Mouse (Mus musculus) lung, adult 2 months (tissue): Measurements from ENCODE around the gene B4galt5. TPM values are rescaled to one million over a fixed set of nuclear protein-coding genes. Genes with fewer than 3 reads are reported as not detected.

ENCODE experiments used
- DNase-seq: peaks from one replicate; pipeline ENCODE4 v3.0.0; 2022
- H3K4me1 ChIP-seq: fragments of 200-500 bp; 2 replicates; pipeline ENCODE4 v1.6.1; 2011; ENCODE audit warnings: low read length; ENCODE audit not compliant: control insufficient read depth, insufficient read depth
- H3K4me3 ChIP-seq: fragments of 200-500 bp; replicated peaks from 2 replicates; pipeline ENCODE3; 2011; ENCODE audit warnings: low read depth, mild to moderate bottlenecking, control low read depth, low read length; ENCODE audit errors: extremely low read depth
- CTCF ChIP-seq: fragments of 200-500 bp; IDR thresholded peaks from 2 replicates; pipeline ENCODE4 v1.5.1; 2011; ENCODE audit warnings: mild to moderate bottlenecking, low read length, control low read depth; ENCODE audit not compliant: insufficient read depth
- POLR2A ChIP-seq: fragments of 200-500 bp; IDR thresholded peaks from 2 replicates; pipeline ENCODE4 v1.6.1; 2011; ENCODE audit warnings: low read depth, mild to moderate bottlenecking, control low read depth, low read length, borderline replicate concordance; ENCODE audit errors: extremely low read depth
- WGBS: fragments of 180-500 bp; shearing (Covaris S2); methylation state at CpG from one replicate; pipeline ENCODE4 v1.1.7; 2018; 5-methylcytosine and 5-hydroxymethylcytosine counted together
- polyA plus RNA-seq: library from polyadenylated mRNA; depleted of rRNA; stranded (reverse); fragments of >200 nt; gene quantifications from 2 replicates; pipeline ENCODE4 v1.2.3, GENCODE M21; 2012

The B4galt5 gene
- polyA plus RNA-seq, 1 experiment: 20.5 TPM

DNA sequence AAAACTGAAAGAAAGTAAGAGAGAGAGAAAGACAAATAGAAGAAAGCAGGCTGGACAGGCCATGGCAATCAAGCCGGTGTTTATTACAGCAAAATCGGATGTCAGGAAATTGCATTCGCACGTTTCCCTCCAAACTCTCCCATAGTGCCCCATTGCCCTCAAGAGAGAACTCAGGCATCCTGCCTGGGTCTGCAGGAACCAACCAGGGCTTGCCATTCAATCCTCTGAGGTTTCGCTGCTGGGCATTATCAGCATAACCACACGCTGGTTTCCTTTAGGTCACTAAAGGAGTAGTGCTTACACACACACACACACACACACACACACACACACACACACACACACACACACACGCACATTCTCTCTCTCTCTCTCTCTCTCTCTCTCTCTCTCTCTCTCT is 18.3 kb upstream of the B4galt5 start:
- no peak overlapping the region for H3K4me3 ChIP-seq
- 22% methylated on average over 7 of the region's 7 CpGs for WGBS
- DNase-seq: no peak
- no peaks in the 10 kb centered on the region for H3K4me1 ChIP-seq
- TF ChIP-seq POLR2A (no peak), CTCF (no peak)

DNA sequence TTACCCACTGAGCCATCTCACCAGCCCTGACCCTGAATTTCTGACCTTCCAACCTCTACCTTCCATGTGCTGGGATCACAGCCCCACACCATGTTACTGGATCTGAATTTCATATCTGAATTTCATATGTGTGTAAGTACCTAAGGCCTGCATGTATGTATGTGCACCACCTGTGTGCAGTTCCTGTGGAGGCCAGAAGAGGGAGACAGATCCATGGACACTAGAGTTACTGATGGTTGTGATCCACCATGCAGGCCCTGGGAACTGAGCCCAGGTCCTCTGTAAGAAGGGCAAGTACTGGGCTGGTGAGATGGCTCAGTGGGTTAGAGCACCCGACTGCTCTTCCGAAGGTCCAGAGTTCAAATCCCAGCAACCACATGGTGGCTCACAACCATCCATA is 16.1 kb upstream of the B4galt5 start:
- no peak for DNase-seq
- 100% methylated on average over 2 of the region's 2 CpGs for WGBS
- Histone ChIP-seq H3K4me3 (no peak overlapping the region), H3K4me1 (no peaks in the 10 kb centered on the region)
- TF ChIP-seq CTCF: no peak
- TF ChIP-seq POLR2A: no peak

DNA sequence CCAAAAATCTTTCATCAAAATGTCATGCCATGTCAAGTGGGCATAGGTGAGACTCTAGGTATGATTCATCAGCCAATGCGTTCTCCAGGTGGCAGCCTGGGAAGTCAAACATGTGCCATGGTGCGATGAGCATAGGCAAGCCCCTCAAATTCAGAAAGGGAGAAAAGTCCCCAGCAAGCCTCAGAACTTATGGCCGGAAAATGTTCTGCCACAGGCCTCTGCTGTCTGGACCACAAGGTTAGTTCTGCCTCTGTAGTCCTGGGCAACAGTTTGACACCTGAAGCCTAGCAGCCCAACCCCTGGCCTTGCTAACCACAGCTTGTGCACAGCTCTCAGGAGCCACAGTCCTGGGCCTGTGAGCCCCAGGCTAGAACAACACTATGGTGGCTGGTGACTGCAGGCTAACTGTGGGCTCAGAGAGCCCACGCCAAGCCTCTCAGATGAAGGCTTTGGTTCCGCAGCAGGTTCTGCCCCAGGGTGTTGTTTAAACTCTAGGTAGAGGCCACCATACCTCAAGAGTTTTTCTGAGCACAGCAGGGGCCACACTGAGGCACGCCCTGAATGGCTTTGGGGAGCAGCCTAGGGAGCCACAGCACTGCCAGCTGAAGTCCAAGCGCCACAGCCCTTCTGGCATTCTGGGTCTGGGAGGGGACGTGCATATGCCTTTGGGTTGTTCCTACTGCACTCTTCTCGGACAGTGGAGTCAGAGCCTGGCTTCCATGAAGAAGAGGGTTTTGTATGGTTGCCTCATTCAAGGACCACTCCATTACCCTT is 14.5 kb upstream of the B4galt5 start:
- Histone ChIP-seq H3K4me1 (no peaks in the 10 kb centered on the region), H3K4me3 (no peak overlapping the region)
- no peak for DNase-seq
- WGBS: 81% methylated on average over 9 of the region's 9 CpGs
- TF ChIP-seq POLR2A: no peak
- no peak for TF ChIP-seq CTCF

DNA sequence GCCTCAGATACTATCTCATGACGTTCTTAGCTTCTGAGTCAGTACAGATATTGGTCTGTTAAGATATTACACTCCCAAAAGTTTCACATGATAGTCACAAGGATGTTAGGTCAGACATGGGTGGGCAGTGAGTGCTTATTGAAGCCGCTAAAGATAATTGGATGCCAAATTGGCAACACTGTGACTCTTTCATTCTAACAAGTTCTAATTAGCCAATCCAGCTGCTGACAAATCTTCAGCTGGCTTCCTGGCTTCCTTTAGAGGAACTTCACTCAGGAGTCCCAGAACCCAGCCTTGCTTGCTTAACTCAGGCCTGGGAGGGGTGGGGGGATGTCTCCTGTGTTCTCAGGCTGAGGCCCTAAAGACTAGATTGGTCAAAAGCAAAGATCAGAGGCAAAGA is 9.5 kb upstream of the B4galt5 start:
- no peaks in the 10 kb centered on the region for H3K4me1 ChIP-seq
- WGBS: 54% methylated on average over 2 of the region's 2 CpGs
- no peak for DNase-seq
- TF ChIP-seq CTCF: no peak
- no peak for TF ChIP-seq POLR2A
- H3K4me3 ChIP-seq: no peak overlapping the region

GRCm38 (mm10) chr2:167356885-167357284 is 7.9 kb upstream of the B4galt5 start:
- no peak overlapping the region for H3K4me3 ChIP-seq
- no peak for TF ChIP-seq POLR2A
- TF ChIP-seq CTCF: no peak
- no peak for DNase-seq

DNA sequence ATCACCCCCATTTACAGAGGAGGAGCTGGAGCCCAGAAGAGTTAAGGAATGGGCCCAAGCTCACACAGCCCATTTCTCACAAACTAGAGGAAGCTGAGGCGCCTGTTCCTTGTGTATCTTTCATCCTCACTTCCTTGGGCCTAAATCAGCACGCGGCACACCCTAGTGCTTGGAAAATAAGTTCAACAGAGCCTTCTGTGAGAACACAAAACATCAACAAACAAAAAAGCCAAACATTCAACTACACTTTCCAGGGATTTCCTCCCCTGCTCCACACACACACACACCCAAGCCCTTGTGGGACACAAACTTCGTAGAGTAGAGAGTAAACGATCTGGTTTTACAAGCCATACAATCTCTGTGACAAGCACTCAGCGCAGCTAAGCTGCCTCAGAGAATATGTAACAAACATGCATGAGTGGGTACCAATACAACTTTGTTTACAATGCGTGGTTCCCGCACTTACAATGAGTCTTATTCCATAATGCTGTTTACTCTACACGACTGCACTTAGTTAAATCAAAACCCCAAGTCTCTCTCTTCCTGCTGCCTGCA is 5.7 kb upstream of the B4galt5 start:
- TF ChIP-seq POLR2A: no peak
- no peak for TF ChIP-seq CTCF
- WGBS: 47% methylated on average over 9 of the region's 9 CpGs
- H3K4me1 ChIP-seq: peaks cover 15% of the 10 kb centered on the region
- H3K4me3 ChIP-seq: no peak overlapping the region
- no peak for DNase-seq

More at GRCm38 (mm10) chr2:167356885-167357284, 7.9 kb upstream of the B4galt5 start:
- peaks cover 6% of the 10 kb centered on the region; the same call in 1 of the 2 replicates for H3K4me1 ChIP-seq

- TF ChIP-seq POLR2A (no peak), CTCF (no peak)
- no peak for DNase-seq
- WGBS: 91% methylated on average over 8 of the region's 8 CpGs
- peaks cover 15% of the 10 kb centered on the region for H3K4me1 ChIP-seq
- no peak overlapping the region for H3K4me3 ChIP-seq
Measured at GRCm38 (mm10) chr2:167354046-167354445, 5.1 kb upstream of the B4galt5 start.

DNA sequence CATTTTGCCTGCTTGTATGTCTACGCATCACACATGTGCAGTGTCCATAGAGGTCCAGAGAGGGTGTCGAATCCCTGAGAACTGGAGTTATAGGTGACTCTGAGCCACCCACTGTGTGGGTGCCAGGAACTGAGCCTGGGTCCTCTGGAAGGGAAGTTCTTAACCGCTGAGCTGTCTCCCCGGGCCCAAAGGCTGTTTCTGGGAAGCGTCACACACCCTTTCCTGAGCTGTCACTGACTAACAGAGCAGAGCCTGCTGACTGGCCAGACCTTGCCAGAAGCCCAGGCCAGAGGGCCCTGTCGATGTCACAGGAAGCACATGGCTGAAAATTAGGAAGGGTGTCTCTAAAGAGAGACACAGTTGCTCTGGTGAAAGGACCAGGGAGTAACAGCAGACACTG is 3.5 kb upstream of the B4galt5 start:
- peaks cover 15% of the 10 kb centered on the region for H3K4me1 ChIP-seq
- 58% methylated on average over 6 of the region's 6 CpGs for WGBS
- H3K4me3 ChIP-seq: no peak overlapping the region
- TF ChIP-seq CTCF: no peak
- TF ChIP-seq POLR2A: no peak
- no peak for DNase-seq

DNA sequence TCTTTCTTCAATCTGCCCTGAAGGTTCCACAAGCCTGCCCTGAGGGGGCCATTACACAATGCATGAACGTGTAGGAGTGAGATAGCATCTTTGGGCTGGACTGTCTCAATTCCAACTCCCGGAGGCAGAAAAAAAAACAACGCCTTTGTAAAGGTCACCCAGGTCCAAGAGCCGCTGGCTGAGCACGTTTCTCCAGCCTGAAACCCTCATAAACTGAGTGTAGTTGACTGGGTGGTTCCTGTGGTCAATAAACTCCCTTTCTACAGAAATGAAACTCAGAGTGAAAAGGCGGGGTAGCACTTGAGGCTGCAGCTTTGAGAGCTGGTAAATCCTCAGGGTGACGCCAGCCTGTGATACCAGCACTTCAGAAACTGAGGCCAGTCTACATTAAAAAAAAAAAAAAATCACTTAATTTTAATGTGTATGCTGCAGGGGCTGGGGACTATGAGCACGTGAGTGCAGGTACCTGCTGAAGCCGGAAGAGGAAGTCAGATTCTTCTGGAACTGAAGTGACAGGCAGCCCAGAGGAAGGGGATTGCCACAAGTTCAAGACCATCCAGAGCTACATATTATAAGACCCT is 2.5 kb upstream of the B4galt5 start:
- DNase-seq: no peak
- WGBS: 36% methylated on average over 9 of the region's 9 CpGs
- H3K4me3 ChIP-seq: no peak overlapping the region

More for the DNA sequence above, 2.5 kb upstream of the B4galt5 start:
- H3K4me1 ChIP-seq: peaks cover 15% of the 10 kb centered on the region
- no peak for TF ChIP-seq CTCF
